Mouse (Mus musculus) liver, embryonic 12.5 days (tissue): Measurements from ENCODE around the gene Foxp4. TPM values are rescaled to one million over a fixed set of nuclear protein-coding genes. Genes with fewer than 3 reads are reported as not detected.

ENCODE experiments used
- ATAC-seq: fragments of 200-750 bp; cut with Nextera tagmentation; 2 replicates; pipeline ENCODE4 v1.8.0; 2017; ENCODE audit warnings: moderate number of reproducible peaks, mild to moderate bottlenecking, moderate library complexity
- H3K27ac ChIP-seq: fragments of 300-500 bp; sonication (generic); 2 replicates; pipeline ENCODE4 v1.5.1; 2016; ENCODE audit warnings: mild to moderate bottlenecking
- H3K27me3 ChIP-seq: fragments of 300-500 bp; sonication (generic); replicated peaks from 2 replicates; pipeline ENCODE4 v1.6.1; 2016; ENCODE audit warnings: mild to moderate bottlenecking, moderate library complexity
- H3K36me3 ChIP-seq: fragments of 300-500 bp; sonication (generic); 2 replicates; pipeline ENCODE4 v1.6.1; 2016; ENCODE audit warnings: mild to moderate bottlenecking, moderate library complexity
- H3K4me1 ChIP-seq: fragments of 300-500 bp; sonication (generic); 2 replicates; pipeline ENCODE4 v1.6.1; 2016
- H3K4me2 ChIP-seq: fragments of 300-500 bp; sonication (generic); 2 replicates; pipeline ENCODE4 v1.6.1; 2016; ENCODE audit warnings: mild to moderate bottlenecking, moderate library complexity
- H3K4me3 ChIP-seq: fragments of 300-500 bp; sonication (generic); 2 replicates; pipeline ENCODE4 v1.5.1; 2016; ENCODE audit warnings: mild to moderate bottlenecking, moderate library complexity
- H3K9ac ChIP-seq: fragments of 300-500 bp; sonication (generic); 2 replicates; pipeline ENCODE4 v1.6.1; 2016; ENCODE audit warnings: mild to moderate bottlenecking, moderate library complexity
- H3K9me3 ChIP-seq: fragments of 300-500 bp; sonication (generic); replicated peaks from 2 replicates; pipeline ENCODE4 v1.6.1; 2016; ENCODE audit warnings: mild to moderate bottlenecking, moderate library complexity
- WGBS: fragments of 180-500 bp; shearing (Covaris S2); methylation state at CpG from one replicate; pipeline ENCODE4 v1.1.7; 2016; ENCODE audit not compliant: insufficient replicate concordance; 5-methylcytosine and 5-hydroxymethylcytosine counted together
- polyA plus RNA-seq: library from polyadenylated mRNA; unstranded; fragments of >200 nt; fragmentation: Nextera tagmentation; extraction: Ambion mirVana; gene quantifications from 2 replicates; pipeline ENCODE4 v1.2.1, GENCODE M21; 2016

Foxp4 gene
- polyA plus RNA-seq, 1 experiment from 2014 or later = 13.9 TPM

GRCm38 (mm10) chr17:47843465-47843864 lies 81.0 kb downstream of the Foxp4 start:
- no peak for ATAC-seq
- Histone ChIP-seq H3K36me3 (no peaks in the 10 kb centered on the region), H3K4me3 (no peak overlapping the region), H3K27ac (no peak overlapping the region), H3K9ac (no peak overlapping the region), H3K4me1 (peaks cover 10% of the 10 kb centered on the region; the same call in 1 of the 2 replicates), H3K4me2 (no peak overlapping the region), H3K9me3 (no peaks in the 10 kb centered on the region), H3K27me3 (peaks cover 9% of the 10 kb centered on the region)
- WGBS = 77% methylated on average over 3 of the region's 3 CpGs

GRCm38 (mm10) chr17:47841931-47842623 lies 82.4 kb downstream of the Foxp4 start:
- 35% methylated on average over 19 of the region's 19 CpGs for WGBS
- H3K9ac ChIP-seq = no peak overlapping the region
- no peaks in the 10 kb centered on the region for H3K36me3 ChIP-seq
- no peaks in the 10 kb centered on the region for H3K9me3 ChIP-seq
- H3K27ac ChIP-seq = no peak overlapping the region
- peaks cover 10% of the 10 kb centered on the region; the same call in 1 of the 2 replicates for H3K4me1 ChIP-seq
- H3K4me3 ChIP-seq = no peak overlapping the region
- H3K27me3 ChIP-seq = peaks cover 9% of the 10 kb centered on the region
- no peak overlapping the region for H3K4me2 ChIP-seq
- no peak for ATAC-seq

- no peak overlapping the region for H3K27ac ChIP-seq
- no peak overlapping the region for H3K4me3 ChIP-seq
- H3K9ac ChIP-seq = no peak overlapping the region
- peaks cover 10% of the 10 kb centered on the region; the same call in 1 of the 2 replicates for H3K4me1 ChIP-seq
- H3K36me3 ChIP-seq = no peaks in the 10 kb centered on the region
- H3K9me3 ChIP-seq = no peaks in the 10 kb centered on the region
- WGBS = 77% methylated on average over 8 of the region's 8 CpGs
- no peak for ATAC-seq
- peaks cover 12% of the 10 kb centered on the region for H3K27me3 ChIP-seq
- H3K4me2 ChIP-seq = no peak overlapping the region
These were observed 82.9 kb downstream of the Foxp4 start for GRCm38 (mm10) chr17:47841521-47841920.

- Histone ChIP-seq H3K4me2 (no peak overlapping the region), H3K4me1 (peaks cover 26% of the 10 kb centered on the region), H3K9ac (no peak overlapping the region), H3K27me3 (peaks cover 50% of the 10 kb centered on the region), H3K27ac (no peak overlapping the region), H3K36me3 (no peaks in the 10 kb centered on the region), H3K9me3 (no peaks in the 10 kb centered on the region), H3K4me3 (no peak overlapping the region)
- WGBS = 26% methylated on average over 6 of the region's 6 CpGs
- no peak for ATAC-seq
These were observed 86.6 kb downstream of the Foxp4 start for GRCm38 (mm10) chr17:47837808-47838207.

- H3K4me2 ChIP-seq = peak within 1 kb of the TSS; percentile 69
- ATAC-seq = no peak
- no peaks in the 10 kb centered on the region for H3K9me3 ChIP-seq
- peak within 1 kb of the TSS; percentile 10; the same call in 1 of the 2 replicates for H3K9ac ChIP-seq
- H3K36me3 ChIP-seq = no peaks in the 10 kb centered on the region
- 5% methylated on average over 18 of the region's 18 CpGs for WGBS
- H3K4me3 ChIP-seq = peak within 1 kb of the TSS; percentile 60
- H3K27me3 ChIP-seq = peaks cover 61% of the 10 kb centered on the region
- peaks cover 34% of the 10 kb centered on the region for H3K4me1 ChIP-seq
- no peak within 1 kb of the TSS for H3K27ac ChIP-seq
These were observed 90.0 kb downstream of the Foxp4 start, which contains the start of gene Mdfi for GRCm38 (mm10) chr17:47834482-47834767. TSS of gene Mdfi (minus strand) at chr17:47834691.

- Histone ChIP-seq H3K9me3 (no peaks in the 10 kb centered on the region), H3K4me3 (peak overlapping the region; percentile 60), H3K4me2 (peak overlapping the region; percentile 69), H3K9ac (peak overlapping the region; percentile 10; the same call in 1 of the 2 replicates), H3K36me3 (no peaks in the 10 kb centered on the region), H3K27me3 (peaks cover 61% of the 10 kb centered on the region), H3K4me1 (peaks cover 34% of the 10 kb centered on the region), H3K27ac (no peak overlapping the region)
- 3% methylated on average over 45 of the region's 45 CpGs for WGBS
- no peak for ATAC-seq
These were observed 90.6 kb downstream of the Foxp4 start for GRCm38 (mm10) chr17:47833628-47834481.

- Histone ChIP-seq H3K4me2 (peak overlapping the region; percentile 69), H3K27ac (peak overlapping the region; percentile 39; the same call in 1 of the 2 replicates), H3K9ac (peak overlapping the region; percentile 36), H3K36me3 (no peaks in the 10 kb centered on the region), H3K27me3 (peaks cover 61% of the 10 kb centered on the region), H3K4me1 (peaks cover 34% of the 10 kb centered on the region), H3K9me3 (no peaks in the 10 kb centered on the region), H3K4me3 (peak overlapping the region; percentile 60)
- 2% methylated on average over 42 of the region's 45 CpGs for WGBS
- ATAC-seq = 0 out of 2 replicates have a peak, but pooled peaks have one; percentile 36
These were observed 91.3 kb downstream of the Foxp4 start for GRCm38 (mm10) chr17:47833029-47833627.

- peak overlapping the region; percentile 39; the same call in 1 of the 2 replicates for H3K27ac ChIP-seq
These were observed 91.9 kb downstream of the Foxp4 start for GRCm38 (mm10) chr17:47832501-47833028.

GRCm38 (mm10) chr17:47831772-47832171 lies 92.7 kb downstream of the Foxp4 start:
- H3K4me3 ChIP-seq = peak overlapping the region; percentile 60
- WGBS = 47% methylated on average over 5 of the region's 5 CpGs
- H3K4me1 ChIP-seq = peaks cover 34% of the 10 kb centered on the region

More at GRCm38 (mm10) chr17:47832501-47833028, 91.9 kb downstream of the Foxp4 start:
- peaks cover 34% of the 10 kb centered on the region for H3K4me1 ChIP-seq
- peak; percentile 45; the same call in 1 of the 2 replicates for ATAC-seq
- H3K9me3 ChIP-seq = no peaks in the 10 kb centered on the region
- WGBS = 9% methylated on average over 15 of the region's 17 CpGs
- peak overlapping the region; percentile 69 for H3K4me2 ChIP-seq
- peak overlapping the region; percentile 36 for H3K9ac ChIP-seq
- H3K4me3 ChIP-seq = peak overlapping the region; percentile 60
- peaks cover 61% of the 10 kb centered on the region for H3K27me3 ChIP-seq
- no peaks in the 10 kb centered on the region for H3K36me3 ChIP-seq

GRCm38 (mm10) chr17:47831161-47831560 lies 93.3 kb downstream of the Foxp4 start:
- Histone ChIP-seq H3K27ac (no peak overlapping the region), H3K36me3 (peaks cover 8% of the 10 kb centered on the region; the same call in 1 of the 2 replicates), H3K4me1 (peaks cover 34% of the 10 kb centered on the region), H3K4me2 (peak overlapping the region; percentile 69), H3K9ac (no peak overlapping the region), H3K9me3 (no peaks in the 10 kb centered on the region), H3K4me3 (no peak overlapping the region), H3K27me3 (peaks cover 54% of the 10 kb centered on the region)
- ATAC-seq = no peak
- 38% methylated on average over 9 of the region's 9 CpGs for WGBS

More at GRCm38 (mm10) chr17:47831772-47832171, 92.7 kb downstream of the Foxp4 start:
- Histone ChIP-seq H3K9me3 (no peaks in the 10 kb centered on the region), H3K27ac (no peak overlapping the region), H3K4me2 (peak overlapping the region; percentile 69), H3K36me3 (peaks cover 7% of the 10 kb centered on the region; the same call in 1 of the 2 replicates), H3K27me3 (peaks cover 60% of the 10 kb centered on the region), H3K9ac (no peak overlapping the region)
- no peak for ATAC-seq

GRCm38 (mm10) chr17:47821339-47821738 lies 103.1 kb downstream of the Foxp4 start:
- H3K36me3 ChIP-seq = peaks cover 17% of the 10 kb centered on the region
- no peaks in the 10 kb centered on the region for H3K27me3 ChIP-seq
- H3K4me2 ChIP-seq = no peak overlapping the region
- 67% methylated on average over 8 of the region's 8 CpGs for WGBS
- no peak overlapping the region for H3K27ac ChIP-seq
- no peak overlapping the region for H3K4me3 ChIP-seq
- H3K9ac ChIP-seq = no peak overlapping the region
- H3K9me3 ChIP-seq = no peaks in the 10 kb centered on the region
- ATAC-seq = no peak
- H3K4me1 ChIP-seq = no peaks in the 10 kb centered on the region
